Mouse (Mus musculus) B cell, adult 2 months (primary cell): ENCODE results near the gene Cd300lf.
A peak's percentile ranks its signal among the peaks of the same experiment; 100 is the strongest.

ENCODE experiments used
- DNase-seq, 2 experiments: peaks; one replicate each; pipeline ENCODE4 v3.0.0; 2022

The Cd300lf gene

DNA sequence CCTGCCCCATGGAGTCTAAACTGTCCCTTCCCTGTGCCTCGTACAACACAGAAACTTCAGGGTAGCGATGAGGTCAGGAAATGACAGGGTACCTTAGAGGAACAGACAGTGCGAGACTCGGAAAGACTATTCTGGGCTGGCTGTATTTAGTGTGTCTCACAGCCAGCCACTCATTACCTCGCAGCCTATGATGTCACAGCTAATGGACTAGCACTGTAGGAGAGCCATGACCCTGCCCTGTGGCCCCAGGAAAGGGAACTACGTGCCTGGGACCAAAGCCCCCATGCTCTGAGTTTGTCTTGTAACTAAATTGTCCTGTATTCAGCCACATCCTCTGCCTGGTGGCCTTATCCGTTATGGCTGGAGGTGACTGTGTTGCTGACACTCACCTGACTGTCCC is 58.4 kb downstream of the Cd300lf start:
- DNase-seq = no peak

DNA sequence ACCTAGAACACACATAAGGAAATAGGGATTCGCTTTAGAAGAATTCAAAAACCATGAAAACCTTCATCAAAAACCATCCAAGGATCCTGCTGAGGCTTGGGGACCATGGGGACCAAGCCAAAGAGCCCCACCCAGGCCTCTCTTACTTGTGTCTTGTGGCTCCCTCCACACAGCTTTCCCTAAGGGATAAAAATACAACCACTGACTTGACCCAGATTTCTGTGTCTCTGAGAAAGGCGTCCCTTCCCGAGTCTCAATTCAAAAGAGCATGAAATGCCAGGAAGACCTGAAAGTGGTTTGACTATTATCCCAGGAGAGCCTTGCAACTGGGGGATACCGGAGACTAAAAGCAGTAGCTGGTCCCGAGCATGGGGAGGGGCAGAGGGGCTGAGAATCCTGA is 60.8 kb downstream of the Cd300lf start:
- DNase-seq = no peak

DNA sequence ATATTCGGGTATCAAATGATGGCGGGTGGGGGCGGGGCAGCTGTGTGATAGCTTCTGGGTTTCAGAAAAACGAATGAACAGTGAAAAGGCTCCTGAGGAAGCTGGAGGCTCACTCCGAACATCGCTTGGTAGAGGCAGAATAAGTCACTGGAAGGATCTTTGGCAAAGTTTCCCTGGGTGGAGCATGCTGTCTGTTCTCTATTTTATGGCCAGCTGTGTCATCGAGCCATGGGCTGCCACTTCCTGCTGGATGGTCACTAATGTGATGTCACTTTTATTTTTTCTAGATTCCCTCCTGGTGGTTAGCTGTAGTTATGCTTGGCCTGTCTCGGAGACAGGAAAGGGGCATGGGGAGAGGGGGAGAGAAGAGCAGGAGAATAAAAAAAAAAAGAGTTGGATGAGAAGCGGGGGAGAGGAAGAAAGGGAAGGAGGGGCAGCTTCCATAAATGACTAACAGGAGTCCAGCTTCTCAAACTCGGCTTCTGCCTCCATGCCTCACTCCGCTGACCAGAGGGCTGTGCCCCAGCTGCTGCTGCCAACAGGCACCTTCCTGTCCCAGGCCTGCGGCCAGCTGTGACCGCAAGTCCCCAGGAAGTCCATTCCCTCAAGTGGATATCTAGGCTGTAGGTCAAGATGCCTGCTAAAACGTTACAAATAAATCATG is 62.0 kb downstream of the Cd300lf start:
- no peak for DNase-seq

DNA sequence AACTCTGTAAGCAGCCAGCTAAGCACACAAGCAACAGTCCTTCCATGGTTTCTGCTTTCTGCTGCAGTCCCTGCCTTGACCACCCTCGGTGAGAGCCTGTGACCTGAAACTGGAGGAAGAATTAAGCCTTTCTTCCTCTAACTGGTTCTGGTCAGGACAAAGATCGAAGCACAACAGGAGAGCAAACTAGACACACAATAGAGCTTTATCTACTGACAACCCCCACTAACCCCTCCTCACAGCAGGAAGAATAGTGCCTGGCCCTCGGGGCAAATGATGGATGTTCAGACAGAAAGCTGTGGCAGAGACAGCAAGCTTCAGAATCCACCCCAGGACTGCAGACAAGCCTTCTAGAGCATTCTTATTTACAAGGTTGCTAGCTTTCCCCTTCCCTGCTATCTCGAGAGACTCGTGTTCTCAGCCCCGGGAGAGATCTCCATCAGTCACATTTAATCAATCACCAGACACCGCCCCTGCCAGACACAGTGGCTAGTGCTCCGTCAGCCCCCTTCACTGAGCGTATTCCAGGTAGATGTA is 62.7 kb downstream of the Cd300lf start:
- DNase-seq = no peak

DNA sequence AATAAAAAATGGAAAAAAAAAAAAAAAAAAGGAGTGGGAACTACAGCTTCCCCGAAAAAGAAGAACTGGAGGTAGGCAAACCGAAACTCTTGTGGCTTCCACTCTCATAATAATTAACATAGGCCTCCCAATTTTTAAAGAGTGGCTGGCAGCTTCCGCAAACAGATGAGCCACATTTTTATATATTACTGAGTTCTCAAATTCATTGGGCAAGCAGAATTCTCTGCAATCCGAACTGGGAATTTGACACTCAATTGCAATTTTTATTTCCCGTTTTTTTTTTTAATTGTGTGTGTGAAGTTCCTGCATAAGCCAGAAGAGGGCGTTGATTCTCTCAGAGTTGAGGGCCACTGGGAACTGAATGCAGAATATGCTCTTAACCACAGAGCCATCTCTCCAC is 67.0 kb downstream of the Cd300lf start:
- peak in 1 of 2 experiments; percentile 15 for DNase-seq
